Mouse (Mus musculus): ENCODE measurements around the gene Tomm40l.
A peak's percentile ranks its signal among the peaks of the same experiment; 100 is the strongest.
"Not testable (repeated sequence)": the region's sequence is repeated elsewhere in the genome, so short reads cannot be mapped to it uniquely, and the experiment has no call there.

The Tomm40l gene

GRCm38 (mm10) chr1:171249913-171250600, 27.7 kb upstream of the Tomm40l start, which contains the start of gene Adamts4:
Gene Adamts4 (plus strand): TSS chr1:171250421.
- no peak for DNase-seq

GRCm38 (mm10) chr1:171248386-171249226, 26.3 kb upstream of the Tomm40l start:
- no peak for DNase-seq

- no peak for DNase-seq
Measured at GRCm38 (mm10) chr1:171247916-171248315, 25.6 kb upstream of the Tomm40l start.

GRCm38 (mm10) chr1:171247453-171247841, 25.1 kb upstream of the Tomm40l start:
- DNase-seq: no peak

- peak; percentile 99 for DNase-seq
Measured at GRCm38 (mm10) chr1:171246709-171247452, 24.6 kb upstream of the Tomm40l start.

GRCm38 (mm10) chr1:171245353-171245752, 23.0 kb upstream of the Tomm40l start:
- no peak for DNase-seq

- DNase-seq: not testable (repeated sequence)
Measured at GRCm38 (mm10) chr1:171241952-171242351, 19.6 kb upstream of the Tomm40l start.

- DNase-seq: no peak
Measured at GRCm38 (mm10) chr1:171240911-171241310, 18.6 kb upstream of the Tomm40l start.

GRCm38 (mm10) chr1:171239992-171240744, 17.9 kb upstream of the Tomm40l start:
- no peak for DNase-seq

GRCm38 (mm10) chr1:171238463-171238862, 16.1 kb upstream of the Tomm40l start:
- DNase-seq: peak; percentile 77

- DNase-seq: no peak
Measured at GRCm38 (mm10) chr1:171237438-171237837, 15.1 kb upstream of the Tomm40l start.

- DNase-seq: no peak
Measured at GRCm38 (mm10) chr1:171235791-171236190, 13.5 kb upstream of the Tomm40l start.

- DNase-seq: no peak
Measured at GRCm38 (mm10) chr1:171234538-171234937, 12.2 kb upstream of the Tomm40l start.

- no peak for DNase-seq
Measured at GRCm38 (mm10) chr1:171234126-171234525, 11.8 kb upstream of the Tomm40l start, which contains the start of gene Fcer1g. Gene Fcer1g (minus strand): TSS chr1:171234365.

- DNase-seq: no peak
Measured at GRCm38 (mm10) chr1:171232800-171233730, 10.8 kb upstream of the Tomm40l start.

- DNase-seq: no peak
Measured at GRCm38 (mm10) chr1:171232348-171232747, 10.0 kb upstream of the Tomm40l start.

- DNase-seq: no peak
Measured at GRCm38 (mm10) chr1:171231844-171232243, 9.5 kb upstream of the Tomm40l start.

GRCm38 (mm10) chr1:171230215-171230614, 7.9 kb upstream of the Tomm40l start:
- DNase-seq: no peak

GRCm38 (mm10) chr1:171229750-171230149, 7.4 kb upstream of the Tomm40l start:
- DNase-seq: no peak

GRCm38 (mm10) chr1:171227879-171228278, 5.6 kb upstream of the Tomm40l start:
- no peak for DNase-seq

- DNase-seq: no peak
Measured at GRCm38 (mm10) chr1:171226780-171227179, 4.5 kb upstream of the Tomm40l start.

Data from B cell, adult 2 months (primary cell).